Mouse (Mus musculus): ENCODE measurements around the gene Comp.

The Comp gene

DNA sequence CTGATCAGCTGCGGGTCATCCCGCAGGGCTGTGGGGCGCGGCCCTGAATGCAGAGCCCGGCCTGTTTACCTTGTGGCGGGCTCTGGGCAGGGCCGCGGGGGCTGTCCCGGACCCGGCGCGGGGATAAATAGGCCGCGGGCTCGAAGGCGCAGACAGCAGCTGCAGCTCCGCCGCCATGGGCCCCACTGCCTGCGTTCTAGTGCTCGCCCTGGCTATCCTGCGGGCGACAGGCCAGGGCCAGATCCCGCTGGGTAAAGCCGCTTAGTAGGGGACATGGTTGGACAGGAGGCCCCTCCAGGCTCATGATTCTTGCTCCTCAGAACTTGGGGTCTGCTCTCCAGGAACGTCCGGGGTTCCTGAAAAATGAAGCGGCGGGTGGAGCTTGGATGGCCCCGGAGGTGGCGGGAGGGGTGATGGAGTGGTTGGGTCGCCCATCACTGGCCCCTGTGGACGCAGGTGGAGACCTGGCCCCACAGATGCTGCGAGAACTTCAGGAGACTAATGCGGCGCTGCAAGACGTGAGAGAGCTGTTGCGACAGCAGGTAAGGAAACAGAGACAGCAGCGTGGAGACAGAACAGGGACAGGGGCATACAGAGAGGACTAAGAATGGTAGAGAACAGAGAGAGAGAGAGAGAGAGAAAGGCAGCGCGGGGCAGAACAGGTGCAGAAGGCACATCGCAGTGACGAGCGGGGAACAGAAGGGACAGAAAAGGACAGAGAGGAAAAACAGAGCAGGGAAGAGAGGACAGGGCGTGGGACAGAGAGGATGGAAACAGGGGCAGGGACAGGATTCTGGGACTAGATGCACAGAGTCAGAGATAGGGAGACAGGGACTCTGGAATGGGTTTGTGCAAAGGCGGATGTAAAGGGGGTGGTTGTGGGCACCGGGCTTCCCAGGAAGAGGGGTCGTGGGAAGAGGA is at the start of gene Comp:
TSS of gene Comp (plus strand) at position 162 of the 921 bp plus-strand sequence.
- no peak for DNase-seq (ENCODE audit: low spot score)

DNA sequence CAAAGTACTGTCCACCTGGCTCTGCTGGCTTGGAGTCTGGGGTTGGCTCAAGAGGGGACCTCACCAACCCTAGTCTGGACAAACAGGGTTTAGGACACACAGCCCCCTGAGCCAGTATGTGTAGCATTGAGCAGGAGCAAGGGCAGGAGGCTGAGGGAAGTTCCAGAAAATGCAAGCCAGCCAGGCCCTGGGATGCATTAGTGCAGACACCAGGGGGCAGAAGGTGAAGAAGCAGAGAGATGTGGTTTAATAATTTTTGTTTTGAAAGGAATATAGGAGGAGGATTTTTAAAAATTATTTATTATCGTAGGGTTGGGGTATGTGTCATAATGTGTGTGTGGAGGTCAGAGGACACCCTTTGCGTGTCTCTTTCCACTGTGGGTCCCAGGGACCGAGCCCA is 49.6 kb upstream of the Comp start:
- no peak for DNase-seq (ENCODE audit: low spot score)

DNA sequence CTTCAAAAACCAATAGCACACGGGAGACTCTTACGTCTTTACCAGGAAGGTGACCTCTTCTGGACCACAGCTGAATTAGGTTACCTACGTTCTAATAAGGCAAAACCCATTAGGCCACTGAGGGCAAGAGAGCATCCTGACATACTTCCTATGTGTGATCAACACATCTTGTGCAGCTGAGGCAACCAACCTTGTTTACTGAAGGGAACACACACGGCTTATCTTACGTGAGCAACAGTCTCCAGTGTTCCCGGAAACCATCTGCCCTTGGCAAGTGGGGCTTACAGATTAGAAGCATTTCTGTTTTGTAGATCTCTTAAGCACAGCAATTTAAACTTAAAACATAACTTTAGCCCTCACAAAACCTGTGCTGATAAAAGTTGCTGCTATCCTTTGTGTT is 45.8 kb upstream of the Comp start:
- DNase-seq (ENCODE audit: low spot score), result no peak

DNA sequence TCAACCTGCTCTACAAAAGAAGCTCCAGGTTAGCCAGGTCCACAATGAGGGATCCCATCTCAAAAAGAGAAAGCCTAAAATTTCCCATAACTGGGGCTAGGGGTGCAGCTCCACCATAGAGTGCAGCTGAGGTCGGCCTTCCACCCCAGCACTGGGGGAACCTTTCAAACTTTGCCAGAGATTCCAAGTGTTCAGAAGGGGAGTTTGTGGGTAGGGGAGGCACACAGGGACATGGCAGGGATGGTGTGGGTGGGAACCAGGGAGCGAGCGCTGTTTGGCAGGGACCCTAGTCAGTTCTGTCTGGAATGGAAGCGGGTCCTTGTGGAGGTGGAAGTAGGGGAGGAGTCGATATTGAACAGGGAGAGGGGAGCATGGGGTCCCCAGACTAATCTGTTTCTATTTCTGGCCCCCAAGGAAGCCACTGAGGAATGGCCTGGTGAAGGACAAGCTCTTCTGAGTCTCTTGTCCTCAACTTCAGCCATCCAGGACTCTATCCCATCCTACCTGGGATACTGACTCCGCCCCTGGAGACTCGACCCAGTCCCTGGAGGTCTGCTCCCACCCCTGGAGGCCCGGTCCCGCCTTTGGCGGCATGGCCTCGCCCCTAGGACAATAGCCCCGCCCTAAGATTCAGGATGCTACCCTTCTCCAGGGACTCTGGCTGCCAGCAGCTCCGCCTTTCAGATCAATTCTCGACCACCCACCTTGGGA is 44.1 kb upstream of the Comp start, which contains the start of gene Gdf1:
TSS of gene Gdf1 (plus strand) at position 694 of the 711 bp plus-strand sequence.
- no peak for DNase-seq (ENCODE audit: low spot score)

DNA sequence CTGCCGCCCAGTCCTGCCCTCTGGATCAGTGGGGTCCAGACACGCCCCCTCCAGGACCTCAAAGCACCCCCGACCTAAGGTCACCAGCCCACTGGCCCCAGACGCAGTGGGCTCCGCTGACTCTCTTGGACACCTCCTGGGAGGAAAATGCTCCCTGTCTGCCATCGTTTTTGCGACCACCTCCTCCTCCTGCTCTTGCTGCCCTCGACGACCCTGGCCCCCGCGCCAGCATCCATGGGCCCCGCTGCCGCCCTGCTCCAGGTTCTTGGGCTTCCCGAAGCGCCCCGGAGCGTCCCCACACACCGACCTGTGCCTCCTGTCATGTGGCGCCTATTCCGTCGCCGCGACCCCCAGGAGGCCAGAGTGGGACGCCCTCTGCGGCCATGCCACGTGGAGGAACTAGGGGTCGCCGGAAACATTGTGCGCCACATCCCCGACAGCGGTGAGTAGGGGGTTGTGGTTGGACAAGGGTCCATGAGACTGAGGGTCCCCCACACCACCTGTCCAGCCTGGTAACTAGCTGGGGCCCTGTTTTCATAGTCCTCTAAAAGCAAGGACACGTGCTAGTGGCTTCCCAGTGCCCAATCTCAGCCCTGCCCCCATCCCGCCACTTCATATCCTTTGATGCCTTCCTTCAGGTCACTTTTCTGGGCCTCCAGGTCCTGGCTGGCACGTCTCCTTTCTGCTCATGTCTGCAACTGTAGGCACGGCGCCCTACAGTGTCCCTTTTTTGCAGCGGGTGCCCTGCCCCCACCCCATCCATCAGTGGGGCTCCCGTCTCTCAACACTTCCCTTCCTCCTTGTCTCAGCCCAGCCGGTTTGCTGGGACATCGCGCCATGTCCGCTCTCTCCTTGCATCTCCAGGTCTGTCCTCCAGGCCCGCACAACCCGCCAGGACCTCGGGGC is 43.3 kb upstream of the Comp start:
- DNase-seq (ENCODE audit: low spot score), result no peak

DNA sequence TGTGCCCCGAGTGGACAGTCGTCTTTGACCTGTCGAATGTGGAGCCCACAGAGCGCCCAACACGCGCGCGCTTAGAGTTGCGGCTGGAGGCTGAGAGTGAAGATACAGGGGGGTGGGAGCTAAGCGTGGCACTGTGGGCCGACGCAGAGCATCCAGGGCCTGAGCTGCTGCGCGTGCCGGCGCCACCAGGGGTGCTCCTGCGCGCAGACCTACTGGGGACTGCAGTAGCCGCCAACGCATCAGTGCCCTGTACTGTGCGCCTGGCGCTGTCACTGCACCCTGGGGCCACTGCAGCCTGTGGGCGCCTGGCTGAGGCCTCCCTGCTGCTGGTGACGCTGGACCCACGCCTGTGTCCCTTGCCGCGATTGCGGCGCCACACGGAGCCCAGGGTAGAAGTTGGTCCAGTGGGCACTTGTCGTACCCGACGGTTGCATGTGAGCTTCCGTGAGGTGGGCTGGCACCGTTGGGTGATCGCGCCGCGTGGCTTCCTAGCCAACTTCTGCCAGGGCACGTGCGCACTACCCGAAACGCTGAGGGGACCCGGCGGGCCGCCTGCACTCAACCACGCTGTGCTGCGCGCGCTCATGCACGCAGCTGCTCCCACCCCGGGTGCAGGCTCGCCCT is 42.5 kb upstream of the Comp start:
- no peak for DNase-seq (ENCODE audit: low spot score)

DNA sequence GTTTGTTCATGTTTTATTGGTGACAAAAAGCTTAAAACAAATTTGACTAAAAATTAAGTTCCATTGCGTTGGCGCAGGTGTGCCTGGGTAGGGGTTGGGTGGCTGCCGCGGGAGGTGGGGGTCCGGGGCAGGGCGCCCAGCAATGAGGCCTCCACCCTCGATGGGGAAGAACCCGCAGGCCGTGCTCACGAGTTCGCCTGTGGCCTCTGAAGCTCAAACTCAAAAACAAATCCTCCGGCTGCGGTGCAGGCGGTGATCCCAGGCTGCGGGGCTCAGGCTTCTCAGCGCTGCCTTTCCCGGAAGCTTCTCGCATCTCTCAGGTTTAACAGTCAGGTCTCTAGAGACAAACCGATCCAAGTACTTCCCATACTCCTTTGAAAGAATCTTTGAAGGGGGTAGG is 41.8 kb upstream of the Comp start:
- no peak for DNase-seq (ENCODE audit: low spot score)

DNA sequence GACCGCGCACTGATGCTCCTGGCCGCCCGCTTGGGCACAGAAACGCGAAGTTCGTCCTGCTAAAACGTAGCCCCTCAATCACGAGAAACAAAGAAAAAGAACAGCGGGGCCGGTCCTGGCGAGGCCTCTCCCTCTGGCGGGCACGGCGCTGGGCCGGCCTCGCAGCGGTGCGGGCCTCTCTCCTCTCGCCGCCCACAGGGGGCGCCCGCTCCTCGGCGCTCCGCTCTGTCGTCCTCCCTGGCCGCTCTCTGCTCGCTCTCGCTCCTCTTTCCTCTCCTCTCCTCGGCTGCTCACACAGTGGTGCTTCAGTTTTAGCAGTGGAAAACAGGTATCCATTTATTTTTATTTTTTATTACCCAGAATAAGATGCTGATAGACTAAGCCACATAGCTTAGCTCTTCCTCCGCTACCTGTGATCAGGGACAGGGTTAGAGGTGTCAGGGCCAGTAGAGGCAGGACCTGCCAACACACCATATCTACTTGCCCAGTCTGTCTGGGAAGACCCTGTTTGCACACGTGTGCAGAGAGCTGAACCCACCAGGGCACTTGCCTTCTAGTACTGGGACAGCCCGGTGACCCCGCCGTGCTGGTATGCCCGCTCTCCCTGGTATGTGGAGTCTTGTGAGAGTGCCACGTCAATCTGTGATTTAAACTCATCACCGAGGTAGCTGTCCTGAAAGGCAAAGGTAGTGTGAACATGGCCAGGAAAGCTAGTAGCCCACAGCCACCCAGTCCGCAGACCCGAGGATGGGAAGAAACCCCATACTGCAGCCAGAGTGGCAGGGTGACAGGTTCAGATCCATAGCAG is 41.1 kb upstream of the Comp start:
- DNase-seq (ENCODE audit: low spot score), result peak; percentile 64

DNA sequence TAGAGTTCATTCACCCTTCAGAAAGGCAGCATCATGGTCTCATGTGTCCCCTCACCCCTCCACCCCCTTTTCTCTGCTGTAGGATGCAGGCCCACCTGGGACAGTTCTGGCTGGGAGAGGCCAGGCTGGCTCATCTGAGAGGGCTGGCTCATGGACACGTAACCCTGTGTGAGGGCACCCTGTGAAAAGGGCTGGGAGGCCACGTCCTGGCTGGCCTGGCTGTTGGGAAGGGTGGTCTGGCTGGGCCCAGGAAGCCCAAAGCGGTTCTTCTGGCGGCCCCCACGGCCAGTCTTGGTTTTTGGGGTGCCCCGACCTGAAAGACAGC is 40.5 kb upstream of the Comp start:
- no peak for DNase-seq (ENCODE audit: low spot score)

DNA sequence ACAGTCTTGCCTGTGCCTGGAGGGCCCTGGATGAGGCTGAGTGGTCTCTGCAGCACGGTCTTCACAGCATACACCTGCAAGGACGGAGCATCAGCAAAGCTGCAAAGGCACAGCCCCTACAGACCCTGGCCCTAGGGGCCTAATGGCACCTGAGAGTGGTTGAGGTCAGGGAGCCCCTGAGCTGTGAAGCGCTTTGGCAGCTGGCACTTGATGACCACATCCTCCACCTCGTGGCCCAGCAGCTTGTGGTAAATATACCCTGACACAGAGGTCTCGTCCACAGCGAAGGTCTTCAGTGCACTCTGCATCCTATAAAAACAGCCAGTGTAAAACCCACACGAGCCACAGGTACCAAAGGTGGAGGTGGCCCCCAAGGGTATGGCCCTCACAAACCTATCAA is 34.4 kb upstream of the Comp start:
- no peak for DNase-seq (ENCODE audit: low spot score)

DNA sequence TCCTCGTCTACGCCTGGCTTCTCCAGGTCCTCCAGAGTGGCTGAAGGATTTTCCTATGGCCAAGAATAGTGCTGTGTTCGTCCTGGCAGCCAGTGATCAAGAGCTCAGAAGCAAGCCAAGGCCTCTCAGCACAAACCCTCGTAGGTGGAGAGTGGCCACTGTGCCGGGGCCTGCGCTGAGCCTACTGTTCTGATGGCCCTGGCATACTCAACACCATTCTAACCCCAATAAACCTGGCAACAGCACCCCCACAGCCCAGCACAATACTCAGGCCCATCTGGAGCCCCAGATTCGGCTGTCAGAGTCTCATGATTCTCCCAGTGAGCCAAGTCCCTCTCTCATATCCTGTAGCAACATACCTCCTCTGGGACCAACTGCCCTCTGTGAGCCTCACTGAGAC is 32.7 kb upstream of the Comp start:
- no peak for DNase-seq (ENCODE audit: low spot score)

DNA sequence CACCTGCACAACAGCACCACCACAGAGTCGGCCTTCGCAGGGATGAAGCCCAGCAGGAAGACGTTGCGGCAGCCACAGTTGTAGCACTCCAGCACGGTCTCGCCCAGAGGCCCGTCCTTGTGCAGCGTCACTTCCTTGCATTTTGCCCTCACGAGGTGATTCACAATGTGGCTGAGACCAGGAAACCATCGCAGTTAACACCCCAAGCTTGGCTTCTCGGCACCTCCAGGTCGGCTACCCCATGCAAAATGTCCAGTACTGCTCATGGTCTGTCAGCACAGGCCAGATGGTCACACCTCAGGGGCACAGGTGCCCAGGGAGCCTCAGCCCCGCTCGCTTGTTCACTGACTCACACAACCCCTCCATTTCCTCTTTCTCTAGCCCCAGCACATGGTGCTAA is 31.4 kb upstream of the Comp start:
- DNase-seq (ENCODE audit: low spot score), result no peak

DNA sequence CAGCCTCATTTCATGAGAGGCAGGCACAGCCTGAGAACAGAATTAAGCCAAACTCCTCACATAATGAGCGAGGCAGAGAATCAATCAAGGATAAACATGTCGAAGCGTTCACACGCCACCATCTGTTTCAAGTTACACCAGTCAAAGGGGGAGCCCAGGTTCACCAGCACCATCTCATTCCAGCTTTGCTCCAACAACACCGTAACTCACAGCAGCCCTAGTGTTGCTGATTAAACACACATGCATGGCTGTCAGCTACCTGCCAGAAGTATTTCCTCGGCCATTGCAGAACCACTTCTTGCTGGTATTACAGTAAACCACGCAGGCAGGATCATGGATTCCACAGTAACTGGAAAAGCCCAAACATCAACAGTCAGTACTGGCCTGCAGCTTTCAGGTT is 30.3 kb upstream of the Comp start:
- DNase-seq (ENCODE audit: low spot score), result no peak

DNA sequence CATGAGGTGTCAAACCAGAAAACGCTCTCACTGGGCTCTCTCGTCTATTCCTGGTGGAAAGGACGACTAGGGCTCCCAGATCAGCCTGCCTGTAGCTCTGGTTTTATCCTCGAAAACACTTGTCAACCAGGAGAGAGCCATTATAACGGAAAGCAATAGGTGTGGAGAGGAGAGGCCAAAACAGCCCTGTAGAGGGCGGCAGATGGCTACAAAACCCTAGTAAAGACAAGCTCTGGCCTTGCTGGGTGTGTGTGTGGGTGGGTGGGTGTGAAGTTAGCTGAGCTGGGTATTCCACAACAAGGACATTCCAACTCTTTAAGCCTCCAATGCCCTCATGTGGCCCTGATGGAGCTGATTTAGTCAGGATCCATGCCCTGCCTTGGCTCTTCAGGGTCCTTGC is 29.7 kb upstream of the Comp start:
- no peak for DNase-seq (ENCODE audit: low spot score)

DNA sequence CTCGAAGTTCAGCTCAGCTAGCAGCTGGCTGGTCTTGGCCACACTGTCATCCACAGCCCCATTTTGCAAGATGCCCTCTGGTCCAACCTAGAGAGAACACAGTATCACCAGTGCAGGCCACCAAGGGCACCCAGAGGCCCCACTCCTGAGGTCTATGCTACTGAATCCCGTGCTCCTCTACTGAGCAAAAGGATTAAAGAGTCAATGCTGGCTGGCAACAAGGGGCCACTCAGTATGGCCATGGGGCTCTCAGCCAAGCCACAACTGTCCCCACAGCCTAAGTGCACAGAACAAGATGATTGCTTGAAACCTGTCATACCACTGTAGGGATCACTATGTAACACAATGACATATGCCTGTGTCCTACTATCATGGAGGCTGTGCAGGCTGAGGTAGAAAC is 29.1 kb upstream of the Comp start:
- no peak for DNase-seq (ENCODE audit: low spot score)

DNA sequence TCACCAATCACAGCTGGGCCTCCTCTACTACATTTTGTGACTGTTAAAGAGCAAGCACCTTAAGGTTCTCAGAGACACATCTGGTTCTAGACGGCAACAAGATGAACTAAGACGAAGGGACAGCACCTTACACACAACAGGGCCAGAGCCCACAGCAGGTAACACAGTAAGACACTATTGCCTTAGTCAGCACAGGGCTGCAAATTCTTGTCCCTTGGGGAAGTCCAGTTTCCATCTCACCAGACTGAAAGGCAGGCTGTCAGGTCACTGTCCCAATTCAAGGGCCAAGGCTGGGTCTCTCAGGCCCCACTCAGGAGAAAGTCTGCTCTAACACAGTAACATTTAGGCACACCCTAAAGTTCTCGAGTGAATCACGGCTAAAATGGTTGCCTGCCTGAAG is 25.9 kb upstream of the Comp start:
- DNase-seq (ENCODE audit: low spot score), result no peak

DNA sequence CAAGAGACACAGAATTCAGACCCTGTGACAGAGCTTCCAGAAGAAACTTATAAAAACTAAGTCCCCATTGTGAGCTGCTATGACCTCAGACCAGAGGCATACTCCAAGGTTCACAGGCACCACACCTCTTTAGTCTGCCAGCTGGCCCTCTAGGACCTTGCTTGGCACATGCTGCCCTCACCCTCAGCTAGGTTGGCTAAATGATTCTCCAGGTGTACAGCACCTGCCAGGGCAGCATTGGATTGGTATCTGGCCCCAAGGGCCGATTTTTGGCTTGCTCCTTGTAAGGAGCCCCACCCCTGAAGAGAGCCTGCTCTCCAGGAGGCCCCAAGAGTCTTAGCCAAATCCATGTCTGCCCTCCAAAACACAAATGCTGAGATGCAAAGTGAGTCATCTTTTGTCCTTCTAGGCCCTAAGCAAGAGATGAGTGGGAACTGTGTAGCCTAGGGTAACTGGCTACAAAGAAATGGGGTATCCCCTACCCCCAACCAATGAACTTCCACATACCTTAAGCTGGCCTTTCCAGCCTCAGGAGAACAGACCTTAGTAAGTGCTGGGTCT is 25.4 kb upstream of the Comp start:
- no peak for DNase-seq (ENCODE audit: low spot score)

DNA sequence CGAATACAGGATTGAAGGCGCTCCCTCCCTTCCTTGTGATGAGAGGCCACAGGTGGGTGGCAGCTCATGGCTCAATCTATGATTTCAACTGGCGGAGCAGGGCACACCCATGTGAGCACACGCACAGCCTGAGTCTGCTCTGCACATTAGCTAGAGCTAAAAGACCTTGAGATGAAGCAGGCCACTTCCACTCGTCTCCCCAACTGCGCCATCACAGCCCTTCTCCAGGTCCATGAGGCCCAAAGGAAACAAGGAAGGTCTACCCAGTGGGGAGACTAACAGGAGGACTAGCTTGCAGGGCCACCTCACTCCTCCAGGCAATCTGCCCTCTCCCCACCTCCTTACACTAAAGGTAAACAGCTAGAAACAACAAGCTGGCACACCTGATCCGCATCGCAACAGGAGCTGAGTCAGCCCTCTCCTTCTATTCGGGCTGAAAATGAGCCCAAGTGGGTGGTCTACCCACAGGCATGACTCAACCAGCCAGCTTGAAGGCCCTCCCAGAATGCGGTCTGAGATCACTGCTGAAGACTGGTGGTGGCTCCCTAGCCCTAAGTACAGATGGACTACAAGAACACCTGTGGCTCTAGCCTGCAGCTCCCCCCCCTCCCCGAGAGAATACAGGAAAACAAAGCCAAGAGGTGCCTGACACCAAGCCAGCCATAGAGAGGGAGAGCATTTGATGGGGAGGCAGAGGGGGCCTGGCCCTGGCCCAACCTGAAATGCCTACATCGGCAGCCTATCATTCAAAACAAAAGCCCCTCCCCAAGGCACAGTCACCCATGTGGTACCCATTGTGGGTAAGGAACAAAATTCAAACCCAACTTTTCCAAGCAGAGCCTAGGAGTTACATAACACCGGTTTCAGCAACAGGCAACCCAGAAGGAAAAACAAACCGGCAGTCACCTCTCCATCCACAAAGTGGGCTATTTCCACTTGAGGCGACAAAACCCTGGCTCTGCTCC is 22.0 kb upstream of the Comp start:
- no peak for DNase-seq (ENCODE audit: low spot score)

DNA sequence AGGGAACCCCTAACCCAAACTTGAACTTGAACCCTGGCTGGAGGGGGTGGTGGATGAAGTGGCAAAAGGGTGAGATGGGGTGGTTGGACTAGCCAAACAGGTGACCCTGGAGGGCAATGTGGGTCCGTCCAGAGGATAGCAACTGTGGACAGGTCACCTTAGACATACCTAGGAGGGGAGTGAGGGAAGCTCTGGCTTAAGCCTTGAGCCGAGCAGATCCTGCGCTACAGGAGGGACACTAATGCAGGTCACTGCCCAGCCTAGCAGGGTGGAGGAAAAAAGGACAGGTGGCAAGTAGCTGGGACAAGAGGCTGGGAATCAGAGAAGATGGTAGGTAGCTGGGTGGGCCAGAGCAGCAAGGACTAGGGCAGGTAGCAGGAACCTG is 21.4 kb upstream of the Comp start:
- no peak for DNase-seq (ENCODE audit: low spot score)

DNA sequence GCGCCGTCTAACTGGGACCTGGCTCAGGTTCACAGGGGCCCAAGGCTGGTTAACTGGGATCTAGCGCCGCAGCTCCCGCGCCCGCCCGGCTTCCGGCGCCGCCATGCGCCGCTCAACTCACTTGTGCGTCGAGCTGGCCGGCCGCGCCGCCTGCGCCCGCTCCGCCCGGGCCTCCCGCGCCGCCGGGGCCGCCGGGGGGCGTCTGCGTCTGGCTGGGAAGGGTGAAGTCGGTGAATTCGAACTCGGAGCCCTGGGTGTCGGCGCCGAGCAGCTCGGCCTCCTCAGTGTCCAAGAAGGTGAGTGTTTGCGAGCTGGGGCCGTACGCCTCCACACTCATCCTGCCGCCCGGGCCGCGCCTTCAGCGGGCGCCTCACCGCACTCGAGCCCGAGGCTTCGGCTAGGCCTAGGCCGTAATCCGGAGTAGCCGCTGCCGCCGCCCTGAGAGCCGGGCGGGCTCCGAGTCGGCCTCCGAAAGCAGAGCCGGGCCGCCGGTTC is 20.7 kb upstream of the Comp start:
- no peak for DNase-seq (ENCODE audit: low spot score)

Data from ovary, postnatal 14 days (tissue).